Mouse (Mus musculus): ENCODE measurements around the gene Gm37240. TPM values are rescaled to one million over a fixed set of nuclear protein-coding genes. Genes with fewer than 3 reads are reported as not detected.

The Gm37240 gene
- polyA plus RNA-seq, 1 experiment: 0.53 TPM

GRCm38 (mm10) chr3:84808906-84809305 lies 1078.4 kb downstream of the Gm37240 start:
- TF ChIP-seq CTCF (IDR thresholded peaks at IDR 0.05; ENCODE audit: borderline replicate concordance, extremely low read depth, insufficient read depth, insufficient read length) (no peak), POLR2A (IDR thresholded peaks at IDR 0.05; ENCODE audit: borderline replicate concordance, extremely low read depth, insufficient read depth, insufficient read length, poor library complexity, severe bottlenecking) (no peak)
- no peak for DNase-seq (ENCODE audit: low read depth)

- no peak for DNase-seq (ENCODE audit: low read depth)
- TF ChIP-seq POLR2A (IDR thresholded peaks at IDR 0.05; ENCODE audit: borderline replicate concordance, extremely low read depth, insufficient read depth, insufficient read length, poor library complexity, severe bottlenecking) (no peak), CTCF (IDR thresholded peaks at IDR 0.05; ENCODE audit: borderline replicate concordance, extremely low read depth, insufficient read depth, insufficient read length) (no peak)
Measured at GRCm38 (mm10) chr3:84807826-84808225, 1079.5 kb downstream of the Gm37240 start.

GRCm38 (mm10) chr3:84806206-84806605 lies 1081.1 kb downstream of the Gm37240 start:
- no peak for DNase-seq (ENCODE audit: low read depth)
- TF ChIP-seq POLR2A (IDR thresholded peaks at IDR 0.05; ENCODE audit: borderline replicate concordance, extremely low read depth, insufficient read depth, insufficient read length, poor library complexity, severe bottlenecking): no peak
- no peak for TF ChIP-seq CTCF (IDR thresholded peaks at IDR 0.05; ENCODE audit: borderline replicate concordance, extremely low read depth, insufficient read depth, insufficient read length)

GRCm38 (mm10) chr3:84804036-84804435 lies 1083.3 kb downstream of the Gm37240 start:
- no peak for DNase-seq (ENCODE audit: low read depth)

GRCm38 (mm10) chr3:84787914-84788313 lies 1099.4 kb downstream of the Gm37240 start:
- TF ChIP-seq POLR2A (IDR thresholded peaks at IDR 0.05; ENCODE audit: borderline replicate concordance, extremely low read depth, insufficient read depth, insufficient read length, poor library complexity, severe bottlenecking): no peak
- TF ChIP-seq CTCF (IDR thresholded peaks at IDR 0.05; ENCODE audit: borderline replicate concordance, extremely low read depth, insufficient read depth, insufficient read length): no peak
- no peak for DNase-seq (ENCODE audit: low read depth)

More at GRCm38 (mm10) chr3:84804036-84804435, 1083.3 kb downstream of the Gm37240 start:
- no peak for TF ChIP-seq CTCF (IDR thresholded peaks at IDR 0.05; ENCODE audit: borderline replicate concordance, extremely low read depth, insufficient read depth, insufficient read length)
- no peak for TF ChIP-seq POLR2A (IDR thresholded peaks at IDR 0.05; ENCODE audit: borderline replicate concordance, extremely low read depth, insufficient read depth, insufficient read length, poor library complexity, severe bottlenecking)

GRCm38 (mm10) chr3:84776084-84776483 lies 1111.2 kb downstream of the Gm37240 start:
- DNase-seq (ENCODE audit: low read depth): no peak
- TF ChIP-seq POLR2A (IDR thresholded peaks at IDR 0.05; ENCODE audit: borderline replicate concordance, extremely low read depth, insufficient read depth, insufficient read length, poor library complexity, severe bottlenecking) (no peak), CTCF (IDR thresholded peaks at IDR 0.05; ENCODE audit: borderline replicate concordance, extremely low read depth, insufficient read depth, insufficient read length) (no peak)

GRCm38 (mm10) chr3:84775577-84775976 lies 1111.7 kb downstream of the Gm37240 start:
- TF ChIP-seq CTCF (IDR thresholded peaks at IDR 0.05; ENCODE audit: borderline replicate concordance, extremely low read depth, insufficient read depth, insufficient read length) (no peak), POLR2A (IDR thresholded peaks at IDR 0.05; ENCODE audit: borderline replicate concordance, extremely low read depth, insufficient read depth, insufficient read length, poor library complexity, severe bottlenecking) (no peak)
- DNase-seq (ENCODE audit: low read depth): no peak

- TF ChIP-seq POLR2A (IDR thresholded peaks at IDR 0.05; ENCODE audit: borderline replicate concordance, extremely low read depth, insufficient read depth, insufficient read length, poor library complexity, severe bottlenecking): no peak
- TF ChIP-seq CTCF (IDR thresholded peaks at IDR 0.05; ENCODE audit: borderline replicate concordance, extremely low read depth, insufficient read depth, insufficient read length): no peak
- no peak for DNase-seq (ENCODE audit: low read depth)
Measured at GRCm38 (mm10) chr3:84775067-84775423, 1112.3 kb downstream of the Gm37240 start.

- no peak for TF ChIP-seq POLR2A (IDR thresholded peaks at IDR 0.05; ENCODE audit: borderline replicate concordance, extremely low read depth, insufficient read depth, insufficient read length, poor library complexity, severe bottlenecking)
- no peak for TF ChIP-seq CTCF (IDR thresholded peaks at IDR 0.05; ENCODE audit: borderline replicate concordance, extremely low read depth, insufficient read depth, insufficient read length)
- no peak for DNase-seq (ENCODE audit: low read depth)
Measured at GRCm38 (mm10) chr3:84774246-84775066, 1112.9 kb downstream of the Gm37240 start.

- TF ChIP-seq CTCF (IDR thresholded peaks at IDR 0.05; ENCODE audit: borderline replicate concordance, extremely low read depth, insufficient read depth, insufficient read length): no peak
- no peak for TF ChIP-seq POLR2A (IDR thresholded peaks at IDR 0.05; ENCODE audit: borderline replicate concordance, extremely low read depth, insufficient read depth, insufficient read length, poor library complexity, severe bottlenecking)
- DNase-seq (ENCODE audit: low read depth): no peak
Measured at GRCm38 (mm10) chr3:84771980-84772379, 1115.3 kb downstream of the Gm37240 start.

GRCm38 (mm10) chr3:84770518-84770917 lies 1116.8 kb downstream of the Gm37240 start:
- DNase-seq (ENCODE audit: low read depth): no peak
- TF ChIP-seq CTCF (IDR thresholded peaks at IDR 0.05; ENCODE audit: borderline replicate concordance, extremely low read depth, insufficient read depth, insufficient read length): no peak
- TF ChIP-seq POLR2A (IDR thresholded peaks at IDR 0.05; ENCODE audit: borderline replicate concordance, extremely low read depth, insufficient read depth, insufficient read length, poor library complexity, severe bottlenecking): no peak

GRCm38 (mm10) chr3:84769411-84769810 lies 1117.9 kb downstream of the Gm37240 start:
- TF ChIP-seq POLR2A (IDR thresholded peaks at IDR 0.05; ENCODE audit: borderline replicate concordance, extremely low read depth, insufficient read depth, insufficient read length, poor library complexity, severe bottlenecking): no peak
- no peak for TF ChIP-seq CTCF (IDR thresholded peaks at IDR 0.05; ENCODE audit: borderline replicate concordance, extremely low read depth, insufficient read depth, insufficient read length)
- no peak for DNase-seq (ENCODE audit: low read depth)
